Mouse (Mus musculus) lung, adult 2 months (tissue): ENCODE data around the gene Gdf1. TPM values are rescaled to one million over a fixed set of nuclear protein-coding genes. Genes with fewer than 3 reads are reported as not detected.

Experiments
- DNase-seq: peaks from one replicate; pipeline ENCODE4 v3.0.0; 2022
- H3K4me1 ChIP-seq: fragments of 200-500 bp; 2 replicates; pipeline ENCODE4 v1.6.1; 2011; ENCODE audit warnings: low read length; ENCODE audit not compliant: control insufficient read depth, insufficient read depth
- H3K4me3 ChIP-seq: fragments of 200-500 bp; replicated peaks from 2 replicates; pipeline ENCODE3; 2011; ENCODE audit warnings: low read depth, mild to moderate bottlenecking, control low read depth, low read length; ENCODE audit errors: extremely low read depth
- CTCF ChIP-seq: fragments of 200-500 bp; IDR thresholded peaks from 2 replicates; pipeline ENCODE4 v1.5.1; 2011; ENCODE audit warnings: mild to moderate bottlenecking, low read length, control low read depth; ENCODE audit not compliant: insufficient read depth
- POLR2A ChIP-seq: fragments of 200-500 bp; IDR thresholded peaks from 2 replicates; pipeline ENCODE4 v1.6.1; 2011; ENCODE audit warnings: low read depth, mild to moderate bottlenecking, control low read depth, low read length, borderline replicate concordance; ENCODE audit errors: extremely low read depth
- WGBS: fragments of 180-500 bp; shearing (Covaris S2); methylation state at CpG from one replicate; pipeline ENCODE4 v1.1.7; 2018; 5-methylcytosine and 5-hydroxymethylcytosine counted together
- polyA plus RNA-seq: library from polyadenylated mRNA; depleted of rRNA; stranded (reverse); fragments of >200 nt; gene quantifications from 2 replicates; pipeline ENCODE4 v1.2.3, GENCODE M21; 2012

Gene Gdf1
- polyA plus RNA-seq, 1 experiment, result 1.1 TPM

DNA sequence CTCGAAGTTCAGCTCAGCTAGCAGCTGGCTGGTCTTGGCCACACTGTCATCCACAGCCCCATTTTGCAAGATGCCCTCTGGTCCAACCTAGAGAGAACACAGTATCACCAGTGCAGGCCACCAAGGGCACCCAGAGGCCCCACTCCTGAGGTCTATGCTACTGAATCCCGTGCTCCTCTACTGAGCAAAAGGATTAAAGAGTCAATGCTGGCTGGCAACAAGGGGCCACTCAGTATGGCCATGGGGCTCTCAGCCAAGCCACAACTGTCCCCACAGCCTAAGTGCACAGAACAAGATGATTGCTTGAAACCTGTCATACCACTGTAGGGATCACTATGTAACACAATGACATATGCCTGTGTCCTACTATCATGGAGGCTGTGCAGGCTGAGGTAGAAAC is 14.7 kb downstream of the Gdf1 start:
- Histone ChIP-seq H3K4me3 (no peak overlapping the region), H3K4me1 (peaks cover 11% of the 10 kb centered on the region)
- DNase-seq, result no peak
- TF ChIP-seq CTCF (no peak), POLR2A (no peak)
- WGBS, result 67% methylated on average over 2 of the region's 2 CpGs

DNA sequence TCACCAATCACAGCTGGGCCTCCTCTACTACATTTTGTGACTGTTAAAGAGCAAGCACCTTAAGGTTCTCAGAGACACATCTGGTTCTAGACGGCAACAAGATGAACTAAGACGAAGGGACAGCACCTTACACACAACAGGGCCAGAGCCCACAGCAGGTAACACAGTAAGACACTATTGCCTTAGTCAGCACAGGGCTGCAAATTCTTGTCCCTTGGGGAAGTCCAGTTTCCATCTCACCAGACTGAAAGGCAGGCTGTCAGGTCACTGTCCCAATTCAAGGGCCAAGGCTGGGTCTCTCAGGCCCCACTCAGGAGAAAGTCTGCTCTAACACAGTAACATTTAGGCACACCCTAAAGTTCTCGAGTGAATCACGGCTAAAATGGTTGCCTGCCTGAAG is 17.8 kb downstream of the Gdf1 start:
- TF ChIP-seq CTCF, result no peak
- Histone ChIP-seq H3K4me1 (peaks cover 27% of the 10 kb centered on the region), H3K4me3 (no peak overlapping the region)
- no peak for DNase-seq
- 62% methylated on average over 4 of the region's 4 CpGs for WGBS

DNA sequence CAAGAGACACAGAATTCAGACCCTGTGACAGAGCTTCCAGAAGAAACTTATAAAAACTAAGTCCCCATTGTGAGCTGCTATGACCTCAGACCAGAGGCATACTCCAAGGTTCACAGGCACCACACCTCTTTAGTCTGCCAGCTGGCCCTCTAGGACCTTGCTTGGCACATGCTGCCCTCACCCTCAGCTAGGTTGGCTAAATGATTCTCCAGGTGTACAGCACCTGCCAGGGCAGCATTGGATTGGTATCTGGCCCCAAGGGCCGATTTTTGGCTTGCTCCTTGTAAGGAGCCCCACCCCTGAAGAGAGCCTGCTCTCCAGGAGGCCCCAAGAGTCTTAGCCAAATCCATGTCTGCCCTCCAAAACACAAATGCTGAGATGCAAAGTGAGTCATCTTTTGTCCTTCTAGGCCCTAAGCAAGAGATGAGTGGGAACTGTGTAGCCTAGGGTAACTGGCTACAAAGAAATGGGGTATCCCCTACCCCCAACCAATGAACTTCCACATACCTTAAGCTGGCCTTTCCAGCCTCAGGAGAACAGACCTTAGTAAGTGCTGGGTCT is 18.3 kb downstream of the Gdf1 start:
- 50% methylated on average over 1 of the region's 1 CpGs for WGBS
- DNase-seq, result no peak
- no peak for TF ChIP-seq POLR2A

DNA sequence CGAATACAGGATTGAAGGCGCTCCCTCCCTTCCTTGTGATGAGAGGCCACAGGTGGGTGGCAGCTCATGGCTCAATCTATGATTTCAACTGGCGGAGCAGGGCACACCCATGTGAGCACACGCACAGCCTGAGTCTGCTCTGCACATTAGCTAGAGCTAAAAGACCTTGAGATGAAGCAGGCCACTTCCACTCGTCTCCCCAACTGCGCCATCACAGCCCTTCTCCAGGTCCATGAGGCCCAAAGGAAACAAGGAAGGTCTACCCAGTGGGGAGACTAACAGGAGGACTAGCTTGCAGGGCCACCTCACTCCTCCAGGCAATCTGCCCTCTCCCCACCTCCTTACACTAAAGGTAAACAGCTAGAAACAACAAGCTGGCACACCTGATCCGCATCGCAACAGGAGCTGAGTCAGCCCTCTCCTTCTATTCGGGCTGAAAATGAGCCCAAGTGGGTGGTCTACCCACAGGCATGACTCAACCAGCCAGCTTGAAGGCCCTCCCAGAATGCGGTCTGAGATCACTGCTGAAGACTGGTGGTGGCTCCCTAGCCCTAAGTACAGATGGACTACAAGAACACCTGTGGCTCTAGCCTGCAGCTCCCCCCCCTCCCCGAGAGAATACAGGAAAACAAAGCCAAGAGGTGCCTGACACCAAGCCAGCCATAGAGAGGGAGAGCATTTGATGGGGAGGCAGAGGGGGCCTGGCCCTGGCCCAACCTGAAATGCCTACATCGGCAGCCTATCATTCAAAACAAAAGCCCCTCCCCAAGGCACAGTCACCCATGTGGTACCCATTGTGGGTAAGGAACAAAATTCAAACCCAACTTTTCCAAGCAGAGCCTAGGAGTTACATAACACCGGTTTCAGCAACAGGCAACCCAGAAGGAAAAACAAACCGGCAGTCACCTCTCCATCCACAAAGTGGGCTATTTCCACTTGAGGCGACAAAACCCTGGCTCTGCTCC is 21.7 kb downstream of the Gdf1 start:
- Histone ChIP-seq H3K4me3 (peak overlapping the region; percentile 88), H3K4me1 (peaks cover 27% of the 10 kb centered on the region)
- 34% methylated on average over 15 of the region's 15 CpGs for WGBS
- DNase-seq, result no peak
- TF ChIP-seq CTCF (no peak), POLR2A (no peak)

More for the DNA sequence above, 18.3 kb downstream of the Gdf1 start:
- Histone ChIP-seq H3K4me3 (no peak overlapping the region), H3K4me1 (peaks cover 27% of the 10 kb centered on the region)

DNA sequence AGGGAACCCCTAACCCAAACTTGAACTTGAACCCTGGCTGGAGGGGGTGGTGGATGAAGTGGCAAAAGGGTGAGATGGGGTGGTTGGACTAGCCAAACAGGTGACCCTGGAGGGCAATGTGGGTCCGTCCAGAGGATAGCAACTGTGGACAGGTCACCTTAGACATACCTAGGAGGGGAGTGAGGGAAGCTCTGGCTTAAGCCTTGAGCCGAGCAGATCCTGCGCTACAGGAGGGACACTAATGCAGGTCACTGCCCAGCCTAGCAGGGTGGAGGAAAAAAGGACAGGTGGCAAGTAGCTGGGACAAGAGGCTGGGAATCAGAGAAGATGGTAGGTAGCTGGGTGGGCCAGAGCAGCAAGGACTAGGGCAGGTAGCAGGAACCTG is 22.4 kb downstream of the Gdf1 start:
- Histone ChIP-seq H3K4me1 (peaks cover 27% of the 10 kb centered on the region), H3K4me3 (peak overlapping the region; percentile 88)
- no peak for TF ChIP-seq POLR2A
- no peak for TF ChIP-seq CTCF
- DNase-seq, result no peak
- WGBS, result 13% methylated on average over 3 of the region's 3 CpGs

DNA sequence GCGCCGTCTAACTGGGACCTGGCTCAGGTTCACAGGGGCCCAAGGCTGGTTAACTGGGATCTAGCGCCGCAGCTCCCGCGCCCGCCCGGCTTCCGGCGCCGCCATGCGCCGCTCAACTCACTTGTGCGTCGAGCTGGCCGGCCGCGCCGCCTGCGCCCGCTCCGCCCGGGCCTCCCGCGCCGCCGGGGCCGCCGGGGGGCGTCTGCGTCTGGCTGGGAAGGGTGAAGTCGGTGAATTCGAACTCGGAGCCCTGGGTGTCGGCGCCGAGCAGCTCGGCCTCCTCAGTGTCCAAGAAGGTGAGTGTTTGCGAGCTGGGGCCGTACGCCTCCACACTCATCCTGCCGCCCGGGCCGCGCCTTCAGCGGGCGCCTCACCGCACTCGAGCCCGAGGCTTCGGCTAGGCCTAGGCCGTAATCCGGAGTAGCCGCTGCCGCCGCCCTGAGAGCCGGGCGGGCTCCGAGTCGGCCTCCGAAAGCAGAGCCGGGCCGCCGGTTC is 23.1 kb downstream of the Gdf1 start:
- peaks cover 24% of the 10 kb centered on the region for H3K4me1 ChIP-seq
- H3K4me3 ChIP-seq, result peak overlapping the region; percentile 88
- WGBS, result under 1% methylated on average over 63 of the region's 64 CpGs
- no peak for TF ChIP-seq CTCF
- no peak for DNase-seq

DNA sequence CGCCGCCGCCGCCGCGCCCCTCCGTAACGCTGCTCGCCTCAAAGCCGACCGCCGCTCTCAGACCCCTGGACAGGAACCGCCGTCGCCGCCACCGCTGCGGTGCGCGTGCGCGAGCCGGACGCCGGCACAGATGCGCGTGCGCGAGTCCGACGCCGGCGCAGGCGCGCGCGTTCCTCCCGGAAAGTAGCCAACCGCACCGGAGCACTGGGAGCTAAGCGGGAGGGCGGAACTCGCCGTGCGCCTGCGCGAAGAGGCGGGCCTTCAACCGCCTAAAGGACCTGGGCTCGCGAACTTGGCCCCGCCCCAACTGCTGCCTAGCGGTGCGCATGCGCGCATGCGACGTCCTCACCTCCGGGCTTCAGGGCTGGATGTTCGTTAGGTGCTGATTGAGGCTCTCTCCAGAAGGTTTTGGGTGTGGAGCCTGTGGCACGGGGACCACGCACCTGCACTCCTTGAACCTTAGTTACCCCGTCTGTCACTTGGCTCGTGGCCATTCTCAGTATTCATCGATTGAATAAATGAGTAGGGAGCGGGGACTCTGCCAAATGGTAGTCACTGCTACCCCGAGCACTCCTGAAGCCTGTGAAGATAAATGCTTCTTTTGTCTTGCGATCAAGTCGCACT is 23.7 kb downstream of the Gdf1 start, which contains the start of gene Upf1:
Upf1 (minus strand) TSS at position 85 of the 624 bp plus-strand sequence.
- Histone ChIP-seq H3K4me1 (peaks cover 22% of the 10 kb centered on the region), H3K4me3 (peak within 1 kb of the TSS; percentile 88)
- peak; percentile 85; the same call in 1 of the 2 replicates for TF ChIP-seq POLR2A
- TF ChIP-seq CTCF, result no peak
- under 1% methylated on average over 69 of the region's 69 CpGs for WGBS
- DNase-seq, result peak; percentile 99

DNA sequence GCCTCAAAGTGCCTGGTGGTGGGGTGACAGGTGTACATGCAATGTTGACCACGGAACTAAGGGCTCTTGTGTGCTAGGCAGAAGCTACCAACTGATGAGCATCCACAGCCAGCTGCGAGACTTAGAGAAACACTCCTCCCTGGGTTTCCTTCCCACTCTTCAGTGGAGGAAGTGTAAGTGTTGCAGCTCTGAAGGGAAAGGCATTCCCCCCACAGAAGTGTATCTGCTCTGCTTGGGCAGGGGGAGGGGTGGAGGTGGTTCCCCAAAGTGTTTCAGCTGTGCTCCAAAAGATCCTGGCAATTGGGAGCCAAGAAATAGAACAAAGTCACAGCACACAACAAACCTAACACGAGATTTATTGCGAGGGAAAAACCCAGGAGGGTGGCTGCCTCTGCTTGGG is 24.4 kb downstream of the Gdf1 start:
- H3K4me1 ChIP-seq, result peaks cover 16% of the 10 kb centered on the region
- TF ChIP-seq CTCF (no peak), POLR2A (no peak)
- DNase-seq, result no peak
- WGBS, result 39% methylated on average over 4 of the region's 4 CpGs
- H3K4me3 ChIP-seq, result no peak overlapping the region

DNA sequence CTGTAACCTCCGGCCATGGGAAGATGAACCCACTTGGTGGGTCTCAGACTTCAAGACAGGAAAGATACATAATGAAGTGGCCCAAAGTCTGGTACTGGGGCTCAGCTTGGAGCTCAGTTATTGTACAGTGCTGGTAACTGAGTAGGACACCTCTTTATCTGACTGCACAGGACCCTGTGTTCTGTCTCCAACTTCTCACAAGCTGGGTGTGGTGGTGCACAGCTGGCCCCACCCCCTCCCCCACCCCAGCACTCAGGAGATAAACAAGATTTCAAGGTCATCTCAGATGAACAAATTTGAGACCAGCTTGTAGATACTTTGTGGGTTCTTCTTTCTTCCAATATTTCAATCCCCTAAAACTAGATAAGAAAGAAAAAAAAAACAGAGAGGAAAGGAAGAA is 26.5 kb downstream of the Gdf1 start:
- 87% methylated on average over 1 of the region's 1 CpGs for WGBS
- no peak for DNase-seq
- H3K4me3 ChIP-seq, result no peak overlapping the region
- peaks cover 8% of the 10 kb centered on the region for H3K4me1 ChIP-seq
- no peak for TF ChIP-seq POLR2A
- no peak for TF ChIP-seq CTCF

DNA sequence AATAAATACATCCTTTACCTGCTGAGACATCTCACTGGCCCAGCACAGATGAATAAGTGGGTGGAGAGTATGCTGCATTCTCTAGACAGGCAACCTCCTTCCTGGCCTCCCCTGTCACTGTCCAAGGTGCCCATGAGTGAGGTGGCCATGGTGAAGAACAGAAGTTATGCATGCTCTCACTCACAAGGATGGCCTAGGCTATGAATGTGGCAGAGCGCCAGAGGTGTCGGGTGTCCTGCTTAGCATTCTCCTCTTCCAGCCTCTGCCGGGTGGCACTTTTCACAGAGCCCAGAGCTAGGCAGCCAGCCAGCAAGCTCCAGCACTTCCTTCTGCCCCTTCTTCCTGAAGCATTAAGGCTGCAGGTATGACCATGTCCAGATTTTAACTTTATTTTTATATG is 29.8 kb downstream of the Gdf1 start:
- H3K4me3 ChIP-seq, result no peak overlapping the region
- no peaks in the 10 kb centered on the region for H3K4me1 ChIP-seq
- no peak for DNase-seq
- no peak for TF ChIP-seq POLR2A
- no peak for TF ChIP-seq CTCF
- WGBS, result 24% methylated on average over 3 of the region's 3 CpGs
